Mouse (Mus musculus) liver, embryonic 14.5 days (tissue): ENCODE measurements at regions not wholly inside any gene's neighbourhood (a gene's known extent, or its start where the extent isn't known, plus 50 kb on each side); places are given as distances from the start of the nearest gene placed in this dataset.

ENCODE experiments used
- ATAC-seq: fragments of 200-750 bp; cut with Nextera tagmentation; 2 replicates; pipeline ENCODE4 v1.8.0; 2017; ENCODE audit warnings: moderate number of reproducible peaks, mild to moderate bottlenecking, moderate library complexity; ENCODE audit not compliant: insufficient read depth
- DNase-seq, 3 experiments: peaks; one replicate each; pipeline ENCODE4 v3.0.0-alpha.2; 2012 to 2013; ENCODE audit warnings: low read depth in 3 of 3, low spot score in 3 of 3
- H3K27ac ChIP-seq: fragments of 300-500 bp; sonication (generic); 2 replicates; pipeline ENCODE4 v1.5.1; 2014; ENCODE audit warnings: moderate library complexity, mild to moderate bottlenecking, control low read depth, inconsistent platforms
- H3K27me3 ChIP-seq: fragments of 300-500 bp; sonication (generic); 2 replicates; pipeline ENCODE4 v1.6.1; 2014; ENCODE audit warnings: mild to moderate bottlenecking, low read length, moderate library complexity; ENCODE audit not compliant: control insufficient read depth, insufficient read depth
- H3K36me3 ChIP-seq: fragments of 300-500 bp; sonication (generic); replicated peaks from 2 replicates; pipeline ENCODE4 v1.6.1; 2014; ENCODE audit warnings: low read depth; ENCODE audit not compliant: control insufficient read depth, insufficient read depth
- H3K4me1 ChIP-seq, 2 experiments: fragments of 200-500 bp in 1 of 2; fragments of 300-500 bp in 1 of 2; sonication (generic) in 1 of 2; replicated peaks; 2 replicates each; pipeline ENCODE4 v1.6.1; 2012 to 2014; ENCODE audit warnings: antibody characterized with exemption in 1 of 2, inconsistent platforms in 1 of 2, low read length in 1 of 2; ENCODE audit not compliant: control insufficient read depth in 2 of 2, insufficient read depth in 2 of 2
- H3K4me2 ChIP-seq: fragments of 300-500 bp; sonication (generic); 2 replicates; pipeline ENCODE4 v1.6.1; 2014; ENCODE audit warnings: low read depth, mild to moderate bottlenecking, control low read depth, moderate library complexity
- H3K4me3 ChIP-seq, 2 experiments: fragments of 200-500 bp in 1 of 2; fragments of 300-500 bp in 1 of 2; sonication (generic) in 1 of 2; 2 replicates each; pipeline ENCODE4 v1.5.1; 2012 to 2014; ENCODE audit warnings: low read depth in 2 of 2, low read length in 2 of 2, mild to moderate bottlenecking in 2 of 2, control low read depth in 1 of 2, inconsistent platforms in 1 of 2, moderate library complexity in 1 of 2; ENCODE audit not compliant: insufficient read depth in 1 of 2
- H3K9ac ChIP-seq: fragments of 300-500 bp; sonication (generic); replicated peaks from 2 replicates; pipeline ENCODE4 v1.6.1; 2014; ENCODE audit warnings: mild to moderate bottlenecking, control low read depth, moderate library complexity
- H3K9me3 ChIP-seq: fragments of 300-500 bp; sonication (generic); 2 replicates; pipeline ENCODE4 v1.6.1; 2016; ENCODE audit warnings: low read length, mixed read lengths; ENCODE audit not compliant: control insufficient read depth
- CTCF ChIP-seq: IDR thresholded peaks from 2 replicates; pipeline ENCODE4 v1.5.1; 2016; ENCODE audit warnings: antibody characterized with exemption, low read depth, control low read depth
- EP300 ChIP-seq: IDR thresholded peaks from 2 replicates; pipeline ENCODE4 v1.6.1; 2016; ENCODE audit warnings: antibody characterized with exemption, low read depth
- WGBS: fragments of 180-500 bp; shearing (Covaris S2); extraction: QIAGEN DNeasy Blood & Tissue Kit; methylation state at CpG from one replicate; pipeline ENCODE4 v1.1.7; 2014; ENCODE audit not compliant: insufficient replicate concordance; 5-methylcytosine and 5-hydroxymethylcytosine counted together

DNA sequence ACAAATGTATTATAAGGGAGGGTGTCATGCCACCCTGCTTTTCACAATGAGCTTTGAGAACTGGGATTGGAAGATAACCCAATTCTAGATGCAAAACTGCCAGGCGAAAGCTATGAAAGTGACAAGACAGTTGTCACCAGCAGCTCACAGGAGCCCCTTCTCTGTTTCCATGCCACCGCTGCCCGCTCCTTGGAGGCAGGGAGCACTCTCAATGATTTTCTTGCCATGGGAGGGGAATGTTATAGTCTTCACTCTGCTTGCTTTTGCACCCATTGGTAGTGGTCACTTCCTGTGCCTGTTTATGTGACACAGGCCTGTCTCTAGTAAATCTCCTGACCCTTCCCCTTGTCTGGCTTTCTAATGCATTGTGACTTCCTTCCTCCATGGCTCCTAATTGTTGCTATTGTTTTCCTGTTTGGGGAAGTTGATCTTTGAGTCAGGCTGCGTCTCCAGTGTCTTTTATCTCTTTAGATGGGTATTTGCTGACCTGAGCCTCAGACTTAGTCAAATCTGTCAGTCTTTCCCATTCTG lies 143.4 kb downstream of the Tpra1 start:
- WGBS, result 47% methylated on average over 4 of the region's 4 CpGs
- Histone ChIP-seq H3K36me3 (no peaks in the 10 kb centered on the region), H3K4me1 (no peaks in the 10 kb centered on the region), H3K4me2 (no peak overlapping the region), H3K9me3 (no peaks in the 10 kb centered on the region), H3K4me3 (no peak overlapping the region), H3K27ac (no peak overlapping the region), H3K9ac (no peak overlapping the region), H3K27me3 (no peaks in the 10 kb centered on the region)
- ATAC-seq, result no peak
- DNase-seq, result no peak
- TF ChIP-seq EP300, result no peak

GRCm38 (mm10) chr6:89046476-89046875 lies 144.4 kb downstream of the Tpra1 start:
- ATAC-seq (no peak), DNase-seq (no peak)
- no peak overlapping the region for H3K9ac ChIP-seq
- H3K27me3 ChIP-seq, result no peaks in the 10 kb centered on the region
- TF ChIP-seq CTCF, result peak; percentile 51
- no peak for TF ChIP-seq EP300
- no peak overlapping the region for H3K4me3 ChIP-seq
- WGBS, result 38% methylated on average over 2 of the region's 2 CpGs
- no peak overlapping the region for H3K27ac ChIP-seq
- no peaks in the 10 kb centered on the region for H3K9me3 ChIP-seq
- H3K4me1 ChIP-seq, result no peaks in the 10 kb centered on the region
- no peaks in the 10 kb centered on the region for H3K36me3 ChIP-seq
- H3K4me2 ChIP-seq, result no peak overlapping the region

DNA sequence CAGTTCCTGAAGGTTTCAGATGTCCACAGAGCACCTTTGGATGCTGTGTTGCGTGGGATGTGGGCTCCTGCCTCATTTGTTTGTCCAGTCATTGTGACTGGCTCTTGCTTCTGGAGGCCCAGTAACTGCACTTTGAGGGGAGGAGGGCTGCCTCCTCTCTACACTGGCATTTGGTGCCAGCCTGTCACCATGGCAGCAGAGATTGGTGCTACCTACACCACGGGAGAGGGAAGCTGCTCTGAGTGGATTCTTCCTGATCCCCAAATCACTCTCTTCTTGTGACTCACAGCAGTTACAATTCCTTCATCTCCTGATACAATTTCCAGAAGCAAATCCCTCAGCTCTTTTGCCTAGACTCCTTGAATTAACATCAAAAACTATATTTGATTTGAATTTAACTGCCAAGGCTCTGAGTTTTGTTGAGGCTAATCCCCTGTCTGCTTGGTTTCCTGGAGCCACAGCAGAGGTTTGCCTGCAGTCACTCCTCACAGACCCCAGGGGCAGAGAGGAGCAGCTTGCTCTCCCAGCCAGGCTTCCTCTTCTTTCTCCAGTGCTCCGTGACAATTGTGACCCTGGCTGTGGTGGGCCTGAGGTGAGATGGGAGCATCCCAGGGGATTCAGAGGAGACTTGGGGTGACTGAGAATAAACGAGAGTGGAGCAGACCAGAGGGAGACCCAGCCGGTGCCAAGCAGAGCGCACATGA lies 145.7 kb downstream of the Tpra1 start:
- Histone ChIP-seq H3K27ac (no peak overlapping the region), H3K27me3 (no peaks in the 10 kb centered on the region), H3K4me1 (no peaks in the 10 kb centered on the region), H3K9ac (no peak overlapping the region), H3K36me3 (no peaks in the 10 kb centered on the region), H3K9me3 (no peaks in the 10 kb centered on the region), H3K4me3 (no peak overlapping the region), H3K4me2 (no peak overlapping the region)
- DNase-seq, result no peak
- TF ChIP-seq EP300 (no peak), CTCF (no peak)
- ATAC-seq, result no peak
- 43% methylated on average over 6 of the region's 6 CpGs for WGBS

- no peak for TF ChIP-seq EP300
- no peak for TF ChIP-seq CTCF
- ATAC-seq (no peak), DNase-seq (no peak)
- Histone ChIP-seq H3K4me1 (no peaks in the 10 kb centered on the region), H3K27me3 (no peaks in the 10 kb centered on the region), H3K27ac (no peak overlapping the region), H3K9me3 (no peaks in the 10 kb centered on the region), H3K4me2 (no peak overlapping the region), H3K4me3 (no peak overlapping the region), H3K9ac (no peak overlapping the region), H3K36me3 (no peaks in the 10 kb centered on the region)
- 13% methylated on average over 1 of the region's 1 CpGs for WGBS
Measured at GRCm38 (mm10) chr6:89049290-89049689, 147.2 kb downstream of the Tpra1 start.

- Histone ChIP-seq H3K9ac (no peak overlapping the region), H3K4me1 (no peaks in the 10 kb centered on the region), H3K4me3 (no peak overlapping the region), H3K9me3 (no peaks in the 10 kb centered on the region), H3K27ac (no peak overlapping the region), H3K4me2 (no peak overlapping the region), H3K36me3 (no peaks in the 10 kb centered on the region), H3K27me3 (no peaks in the 10 kb centered on the region)
- ATAC-seq (no peak), DNase-seq (no peak)
- TF ChIP-seq CTCF, result no peak
- TF ChIP-seq EP300, result no peak
- 51% methylated on average over 13 of the region's 13 CpGs for WGBS
Measured at GRCm38 (mm10) chr6:89050575-89051270, 148.7 kb downstream of the Tpra1 start.
